Mouse (Mus musculus): ENCODE measurements at regions not wholly inside any gene's neighbourhood (a gene's known extent, or its start where the extent isn't known, plus 50 kb on each side); places are given as distances from the start of the nearest gene placed in this dataset.

GRCm38 (mm10) chr14:36502076-36502994 is 407.6 kb downstream of the 4930474N05Rik start:
- DNase-seq (ENCODE audit: low read depth), result peak; percentile 31
- TF ChIP-seq CTCF (IDR thresholded peaks at IDR 0.05; ENCODE audit: borderline replicate concordance, extremely low read depth, insufficient read depth, insufficient read length) (no peak), POLR2A (IDR thresholded peaks at IDR 0.05; ENCODE audit: borderline replicate concordance, extremely low read depth, insufficient read depth, insufficient read length, poor library complexity, severe bottlenecking) (no peak)

DNA sequence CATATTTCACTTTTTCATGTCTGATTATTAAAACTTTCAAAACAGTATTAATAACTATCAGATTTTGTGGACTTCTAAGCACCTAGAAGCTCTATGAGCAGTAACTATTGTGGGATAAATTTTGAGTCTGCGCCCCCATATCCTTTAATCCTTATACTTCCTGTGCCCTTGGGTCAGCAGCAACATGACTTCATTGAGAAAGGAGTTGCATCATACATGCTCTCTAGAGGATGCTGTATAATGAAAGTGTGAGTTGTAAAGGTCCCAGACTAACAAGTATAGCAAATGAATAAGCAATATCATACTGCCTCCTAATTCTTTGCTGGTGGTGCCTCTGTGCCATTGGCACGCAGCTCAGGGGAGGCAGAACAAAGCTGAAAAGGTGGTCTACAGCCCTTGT is 404.6 kb downstream of the 4930474N05Rik start:
- no peak for TF ChIP-seq POLR2A (IDR thresholded peaks at IDR 0.05; ENCODE audit: borderline replicate concordance, extremely low read depth, insufficient read depth, insufficient read length, poor library complexity, severe bottlenecking)
- no peak for TF ChIP-seq CTCF (IDR thresholded peaks at IDR 0.05; ENCODE audit: borderline replicate concordance, extremely low read depth, insufficient read depth, insufficient read length)
- DNase-seq (ENCODE audit: low read depth), result no peak

- DNase-seq (ENCODE audit: low read depth), result no peak
- TF ChIP-seq CTCF (IDR thresholded peaks at IDR 0.05; ENCODE audit: borderline replicate concordance, extremely low read depth, insufficient read depth, insufficient read length), result no peak
- TF ChIP-seq POLR2A (IDR thresholded peaks at IDR 0.05; ENCODE audit: borderline replicate concordance, extremely low read depth, insufficient read depth, insufficient read length, poor library complexity, severe bottlenecking), result no peak
Measured at GRCm38 (mm10) chr14:36485499-36485898, 390.8 kb downstream of the 4930474N05Rik start.

DNA sequence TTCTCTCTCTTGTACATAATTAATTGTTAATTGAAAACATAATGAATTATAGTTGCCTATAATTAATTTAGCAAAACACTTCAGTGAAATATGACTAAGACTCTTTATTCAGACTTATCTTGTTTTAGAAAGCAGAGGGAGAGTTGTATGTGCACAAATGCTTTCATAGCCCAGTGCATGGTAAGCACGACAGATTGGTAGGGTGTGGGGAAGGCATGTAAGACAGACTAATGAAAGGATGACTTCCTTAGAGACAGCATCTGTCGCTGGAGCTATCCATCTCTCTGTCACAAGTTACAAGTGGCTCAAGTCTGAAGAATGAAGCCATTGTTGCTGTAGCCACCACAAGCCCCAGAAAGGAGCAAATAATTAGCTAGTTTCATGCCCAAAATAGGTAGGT is 376.9 kb downstream of the 4930474N05Rik start:
- no peak for TF ChIP-seq POLR2A (IDR thresholded peaks at IDR 0.05; ENCODE audit: borderline replicate concordance, extremely low read depth, insufficient read depth, insufficient read length, poor library complexity, severe bottlenecking)
- TF ChIP-seq CTCF (IDR thresholded peaks at IDR 0.05; ENCODE audit: borderline replicate concordance, extremely low read depth, insufficient read depth, insufficient read length), result no peak
- no peak for DNase-seq (ENCODE audit: low read depth)

- peak; percentile 7 for DNase-seq (ENCODE audit: low read depth)
- TF ChIP-seq POLR2A (IDR thresholded peaks at IDR 0.05; ENCODE audit: borderline replicate concordance, extremely low read depth, insufficient read depth, insufficient read length, poor library complexity, severe bottlenecking), result no peak
- no peak for TF ChIP-seq CTCF (IDR thresholded peaks at IDR 0.05; ENCODE audit: borderline replicate concordance, extremely low read depth, insufficient read depth, insufficient read length)
Measured at GRCm38 (mm10) chr14:36470362-36470761, 375.6 kb downstream of the 4930474N05Rik start.

DNA sequence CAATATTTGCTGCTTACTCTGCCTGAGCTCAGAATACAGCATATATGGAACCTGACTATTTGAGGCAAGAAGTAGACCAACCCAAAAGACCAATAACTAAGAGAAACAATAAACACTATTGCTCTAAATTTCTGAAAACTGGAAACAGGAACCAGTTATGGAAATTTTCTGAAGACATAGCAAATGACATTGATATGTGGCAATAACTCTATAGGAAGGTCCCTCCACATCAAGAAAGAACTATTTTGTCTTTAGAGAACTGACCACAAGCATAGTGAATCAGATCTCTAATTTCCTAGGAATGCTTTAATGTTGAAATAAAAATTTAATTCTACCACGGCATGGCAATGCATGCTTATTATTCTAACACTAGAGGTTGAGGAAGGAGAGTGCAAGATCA is 358.3 kb downstream of the 4930474N05Rik start:
- no peak for DNase-seq (ENCODE audit: low read depth)
- TF ChIP-seq CTCF (IDR thresholded peaks at IDR 0.05; ENCODE audit: borderline replicate concordance, extremely low read depth, insufficient read depth, insufficient read length), result no peak
- TF ChIP-seq POLR2A (IDR thresholded peaks at IDR 0.05; ENCODE audit: borderline replicate concordance, extremely low read depth, insufficient read depth, insufficient read length, poor library complexity, severe bottlenecking), result no peak

- no peak for TF ChIP-seq CTCF (IDR thresholded peaks at IDR 0.05; ENCODE audit: borderline replicate concordance, extremely low read depth, insufficient read depth, insufficient read length)
- TF ChIP-seq POLR2A (IDR thresholded peaks at IDR 0.05; ENCODE audit: borderline replicate concordance, extremely low read depth, insufficient read depth, insufficient read length, poor library complexity, severe bottlenecking), result no peak
- DNase-seq (ENCODE audit: low read depth), result no peak
Measured at GRCm38 (mm10) chr14:36450126-36450525, 355.4 kb downstream of the 4930474N05Rik start.

- DNase-seq (ENCODE audit: low read depth), result peak; percentile 11
- TF ChIP-seq CTCF (IDR thresholded peaks at IDR 0.05; ENCODE audit: borderline replicate concordance, extremely low read depth, insufficient read depth, insufficient read length), result no peak
- no peak for TF ChIP-seq POLR2A (IDR thresholded peaks at IDR 0.05; ENCODE audit: borderline replicate concordance, extremely low read depth, insufficient read depth, insufficient read length, poor library complexity, severe bottlenecking)
Measured at GRCm38 (mm10) chr14:36414656-36415273, 320.0 kb downstream of the 4930474N05Rik start.

DNA sequence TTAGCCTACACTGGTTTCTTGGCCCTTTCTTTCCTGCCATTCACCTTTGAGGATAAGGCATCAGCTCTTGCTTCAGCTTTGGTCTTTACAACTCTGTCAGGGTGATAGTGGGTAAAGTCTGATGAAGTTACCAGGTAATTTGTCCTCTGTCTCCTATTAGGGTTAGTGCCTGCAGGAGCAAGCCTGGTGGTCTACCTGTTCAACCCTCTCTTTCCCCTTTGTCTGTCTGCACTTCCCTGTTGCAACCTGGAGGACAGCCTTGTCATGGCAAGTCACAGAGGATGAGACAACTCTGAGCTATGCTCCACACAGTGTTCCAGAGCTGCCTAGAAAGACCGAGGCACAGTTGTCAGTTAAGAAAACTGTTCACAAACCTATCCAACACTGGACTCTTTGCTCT is 319.5 kb downstream of the 4930474N05Rik start:
- DNase-seq (ENCODE audit: low read depth), result no peak
- no peak for TF ChIP-seq POLR2A (IDR thresholded peaks at IDR 0.05; ENCODE audit: borderline replicate concordance, extremely low read depth, insufficient read depth, insufficient read length, poor library complexity, severe bottlenecking)
- TF ChIP-seq CTCF (IDR thresholded peaks at IDR 0.05; ENCODE audit: borderline replicate concordance, extremely low read depth, insufficient read depth, insufficient read length), result no peak

All from brain, embryonic 14.5 days (tissue).